Mouse (Mus musculus): Measurements from ENCODE around the gene Tmem100. TPM values are rescaled to one million over a fixed set of nuclear protein-coding genes. Genes with fewer than 3 reads are reported as not detected.

The Tmem100 gene
- total RNA-seq (2021) (10 to 100 TPM; 14.7 to 18.3 TPM), polyA plus RNA-seq (2012; rRNA removed) (5.4 and 11.4 TPM in 2 replicates)
- long read RNA-seq, transcript Tmem100-201 (3 exons, 1,767 nt) = major isoform, 12 of 32 reads
- long read RNA-seq, partial matches to known transcripts = 19 of 32 reads
- long read RNA-seq, other reads (novel, unspliced or antisense) = 1 of 32 reads

- H3K79me2 ChIP-seq (replicated peaks; ENCODE audit: control insufficient read depth, insufficient read depth, low read length) = no peaks in the 10 kb centered on the region
- peaks cover 5% of the 10 kb centered on the region for H3K4me1 ChIP-seq (ENCODE audit: control insufficient read depth, insufficient read depth, low read length)
- H3K27ac ChIP-seq = peak within 1 kb of the TSS; percentile 54
- H3K36me3 ChIP-seq (ENCODE audit: control insufficient read depth, insufficient read depth, low read length) = no peaks in the 10 kb centered on the region
- no peak for DNase-seq
- H3K9ac ChIP-seq (ENCODE audit: low read depth, low read length) = peak within 1 kb of the TSS; percentile 38
- H3K27me3 ChIP-seq (ENCODE audit: control insufficient read depth, insufficient read depth, low read length) = no peaks in the 10 kb centered on the region
- intact Hi-C loops (cut with DNase I) = loop anchor here (10.0 kb wide), 2 partner anchors 65 to 225 kb away; no protein-coding TSS in a partner anchor
- whole genome bisulfite sequencing = 26% methylated on average over 13 of the region's 13 CpGs
- H3K4me3 ChIP-seq = peak within 1 kb of the TSS; percentile 53
- TF ChIP-seq CTCF (IDR thresholded peaks at IDR 0.05) (no peak), POLR2A (IDR thresholded peaks at IDR 0.05; ENCODE audit: insufficient read depth, low read depth, low read length) (no peak), EP300 (IDR thresholded peaks at IDR 0.05; ENCODE audit: insufficient read depth, low read depth, low read length) (no peak)
Observed at GRCm38 (mm10) chr11:90029841-90030398, at the start of gene Tmem100. Tmem100 (plus strand) TSS chr11:90030348.

- Histone ChIP-seq H3K79me2 (replicated peaks; ENCODE audit: control insufficient read depth, insufficient read depth, low read length) (no peaks in the 10 kb centered on the region), H3K4me3 (no peak overlapping the region), H3K36me3 (ENCODE audit: control insufficient read depth, insufficient read depth, low read length) (peaks cover 4% of the 10 kb centered on the region), H3K27me3 (ENCODE audit: control insufficient read depth, insufficient read depth, low read length) (no peaks in the 10 kb centered on the region), H3K9ac (ENCODE audit: low read depth, low read length) (no peak overlapping the region), H3K4me1 (ENCODE audit: control insufficient read depth, insufficient read depth, low read length) (peaks cover 8% of the 10 kb centered on the region), H3K27ac (no peak overlapping the region)
- DNase-seq = no peak
- WGBS = 77% methylated on average over 2 of the region's 2 CpGs
- no peak for TF ChIP-seq CTCF (IDR thresholded peaks at IDR 0.05)
- no peak for TF ChIP-seq EP300 (IDR thresholded peaks at IDR 0.05; ENCODE audit: insufficient read depth, low read depth, low read length)
- no peak for TF ChIP-seq POLR2A (IDR thresholded peaks at IDR 0.05; ENCODE audit: insufficient read depth, low read depth, low read length)
- intact Hi-C loops (cut with DNase I) = no loop called here
Observed at GRCm38 (mm10) chr11:89982918-89983317, 47.2 kb upstream of the Tmem100 start.

- no peak overlapping the region for H3K27ac ChIP-seq
- H3K36me3 ChIP-seq (ENCODE audit: control insufficient read depth, insufficient read depth, low read length) = no peaks in the 10 kb centered on the region
- no peak overlapping the region for H3K4me3 ChIP-seq
- no peaks in the 10 kb centered on the region for H3K27me3 ChIP-seq (ENCODE audit: control insufficient read depth, insufficient read depth, low read length)
- 94% methylated on average over 5 of the region's 5 CpGs for WGBS
- TF ChIP-seq EP300 (IDR thresholded peaks at IDR 0.05; ENCODE audit: insufficient read depth, low read depth, low read length) (no peak), POLR2A (IDR thresholded peaks at IDR 0.05; ENCODE audit: insufficient read depth, low read depth, low read length) (no peak), CTCF (IDR thresholded peaks at IDR 0.05) (no peak)
- H3K79me2 ChIP-seq (replicated peaks; ENCODE audit: control insufficient read depth, insufficient read depth, low read length) = no peaks in the 10 kb centered on the region
- H3K9ac ChIP-seq (ENCODE audit: low read depth, low read length) = no peak overlapping the region
- intact Hi-C loops (cut with DNase I) = no loop called here
- no peaks in the 10 kb centered on the region; the same call in none of the 2 replicates for H3K4me1 ChIP-seq (ENCODE audit: control insufficient read depth, insufficient read depth, low read length)
- no peak for DNase-seq
Observed at GRCm38 (mm10) chr11:89984436-89984835, 45.7 kb upstream of the Tmem100 start.

GRCm38 (mm10) chr11:89985200-89986187 is 44.7 kb upstream of the Tmem100 start:
- Histone ChIP-seq H3K9ac (ENCODE audit: low read depth, low read length) (no peak overlapping the region), H3K4me1 (ENCODE audit: control insufficient read depth, insufficient read depth, low read length) (no peaks in the 10 kb centered on the region; the same call in none of the 2 replicates), H3K27me3 (ENCODE audit: control insufficient read depth, insufficient read depth, low read length) (no peaks in the 10 kb centered on the region), H3K27ac (no peak overlapping the region), H3K79me2 (replicated peaks; ENCODE audit: control insufficient read depth, insufficient read depth, low read length) (no peaks in the 10 kb centered on the region), H3K36me3 (ENCODE audit: control insufficient read depth, insufficient read depth, low read length) (no peaks in the 10 kb centered on the region), H3K4me3 (no peak overlapping the region)
- 79% methylated on average over 10 of the region's 10 CpGs for WGBS
- no peak for DNase-seq
- intact Hi-C loops (cut with DNase I) = loop anchor here (5.0 kb wide), 1 partner anchor 632 kb away; no protein-coding TSS in a partner anchor
- TF ChIP-seq CTCF (IDR thresholded peaks at IDR 0.05) (no peak), EP300 (IDR thresholded peaks at IDR 0.05; ENCODE audit: insufficient read depth, low read depth, low read length) (no peak), POLR2A (IDR thresholded peaks at IDR 0.05; ENCODE audit: insufficient read depth, low read depth, low read length) (no peak)

- Histone ChIP-seq H3K4me3 (no peak overlapping the region), H3K9ac (ENCODE audit: low read depth, low read length) (no peak overlapping the region), H3K27ac (no peak overlapping the region), H3K4me1 (ENCODE audit: control insufficient read depth, insufficient read depth, low read length) (no peaks in the 10 kb centered on the region; the same call in none of the 2 replicates), H3K36me3 (ENCODE audit: control insufficient read depth, insufficient read depth, low read length) (no peaks in the 10 kb centered on the region), H3K79me2 (replicated peaks; ENCODE audit: control insufficient read depth, insufficient read depth, low read length) (no peaks in the 10 kb centered on the region), H3K27me3 (ENCODE audit: control insufficient read depth, insufficient read depth, low read length) (no peaks in the 10 kb centered on the region)
- WGBS = 91% methylated on average over 8 of the region's 8 CpGs
- TF ChIP-seq EP300 (IDR thresholded peaks at IDR 0.05; ENCODE audit: insufficient read depth, low read depth, low read length) = no peak
- no peak for TF ChIP-seq CTCF (IDR thresholded peaks at IDR 0.05)
- no peak for TF ChIP-seq POLR2A (IDR thresholded peaks at IDR 0.05; ENCODE audit: insufficient read depth, low read depth, low read length)
- no peak for DNase-seq
- intact Hi-C loops (cut with DNase I) = loop anchor here (5.0 kb wide), 1 partner anchor 631 kb away; no protein-coding TSS in a partner anchor
Observed at GRCm38 (mm10) chr11:89986516-89986915, 43.6 kb upstream of the Tmem100 start.
